Mouse (Mus musculus) adrenal gland, adult (tissue): Measurements from ENCODE around the gene Prdm5.

ENCODE experiments used
- DNase-seq, 2 experiments: peaks; one replicate each; pipeline ENCODE4 v3.0.0; 2022 to 2023; ENCODE audit warnings: low spot score in 1 of 2; ENCODE audit not compliant: inconsistent age in 2 of 2

Gene Prdm5

GRCm38 (mm10) chr6:65778861-65779688 lies at the start of gene Prdm5:
Prdm5 (plus strand) TSS chr6:65778988.
- peak; percentile 84 to 93 for DNase-seq

DNA sequence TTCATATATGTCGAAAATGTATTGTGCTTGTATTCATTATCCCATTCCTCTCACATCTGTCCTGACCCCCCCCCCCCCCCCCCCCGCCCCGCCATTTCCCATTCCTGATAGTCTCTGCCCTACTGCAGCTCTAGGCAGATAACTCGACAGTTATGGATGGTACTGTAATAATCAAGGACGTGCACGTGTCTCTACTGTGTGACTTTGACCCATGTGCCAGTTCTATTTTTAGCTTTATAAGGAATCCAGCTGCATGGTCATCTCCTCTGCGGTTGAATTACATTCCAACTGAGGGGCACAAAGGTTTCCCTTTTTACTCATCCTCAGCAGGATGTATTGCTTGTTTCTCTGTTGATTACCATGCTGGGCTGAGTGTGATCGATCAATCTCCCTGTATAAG lies 39.3 kb upstream of the Prdm5 start:
- DNase-seq = peak; percentile 20 to 70

GRCm38 (mm10) chr6:65743144-65743870 lies 35.5 kb upstream of the Prdm5 start:
- peak in 1 of 2 experiments; percentile 53 for DNase-seq

GRCm38 (mm10) chr6:65743871-65744202 lies 35.0 kb upstream of the Prdm5 start:
- DNase-seq = no peak

DNA sequence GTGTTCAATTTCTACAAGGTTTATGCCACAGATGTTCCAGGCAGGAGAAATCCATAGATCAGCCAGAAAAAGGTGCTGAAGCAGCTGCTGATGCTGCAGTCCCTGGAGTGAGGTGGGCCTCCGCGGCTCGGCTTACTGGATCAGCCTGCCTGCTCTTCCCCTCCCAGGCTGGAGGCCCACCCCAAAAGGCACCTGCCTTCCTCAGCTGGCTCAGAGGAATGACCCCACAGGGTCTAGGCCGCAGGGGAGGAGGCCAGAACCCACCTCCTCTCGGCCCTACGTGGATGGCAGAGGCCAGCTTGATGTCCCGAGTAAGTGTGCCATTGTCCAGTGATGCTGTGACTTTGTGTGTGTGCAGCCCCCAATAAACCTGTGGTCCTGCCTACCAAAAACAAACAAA lies 20.6 kb upstream of the Prdm5 start:
- DNase-seq = no peak

- no peak for DNase-seq
These were observed 19.6 kb upstream of the Prdm5 start for GRCm38 (mm10) chr6:65759174-65759573.

- DNase-seq = peak in 1 of 2 experiments; percentile 55
These were observed 18.7 kb upstream of the Prdm5 start for GRCm38 (mm10) chr6:65760073-65760472.

GRCm38 (mm10) chr6:65764459-65764858 lies 14.3 kb upstream of the Prdm5 start:
- no peak for DNase-seq

DNA sequence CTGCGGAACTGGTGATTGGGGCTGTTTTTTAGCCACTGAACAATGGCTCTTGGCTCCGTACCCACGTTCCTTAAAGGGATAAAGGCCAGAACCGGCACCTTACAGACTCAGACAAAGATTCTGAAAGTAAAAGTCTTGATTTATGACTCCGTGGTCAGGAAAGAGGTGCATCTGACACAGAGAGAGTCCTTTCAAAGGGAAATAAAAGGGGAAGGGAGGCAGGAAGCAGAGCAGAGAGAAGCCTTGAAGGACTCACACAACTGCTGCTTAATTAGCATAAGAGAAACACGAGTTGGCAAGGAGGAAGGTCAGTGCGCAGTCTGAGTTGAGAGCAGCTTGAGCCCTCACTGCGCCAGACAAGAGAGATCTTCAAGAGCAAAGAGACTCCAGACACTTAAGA lies 13.7 kb upstream of the Prdm5 start:
- peak; percentile 70 to 91 for DNase-seq

DNA sequence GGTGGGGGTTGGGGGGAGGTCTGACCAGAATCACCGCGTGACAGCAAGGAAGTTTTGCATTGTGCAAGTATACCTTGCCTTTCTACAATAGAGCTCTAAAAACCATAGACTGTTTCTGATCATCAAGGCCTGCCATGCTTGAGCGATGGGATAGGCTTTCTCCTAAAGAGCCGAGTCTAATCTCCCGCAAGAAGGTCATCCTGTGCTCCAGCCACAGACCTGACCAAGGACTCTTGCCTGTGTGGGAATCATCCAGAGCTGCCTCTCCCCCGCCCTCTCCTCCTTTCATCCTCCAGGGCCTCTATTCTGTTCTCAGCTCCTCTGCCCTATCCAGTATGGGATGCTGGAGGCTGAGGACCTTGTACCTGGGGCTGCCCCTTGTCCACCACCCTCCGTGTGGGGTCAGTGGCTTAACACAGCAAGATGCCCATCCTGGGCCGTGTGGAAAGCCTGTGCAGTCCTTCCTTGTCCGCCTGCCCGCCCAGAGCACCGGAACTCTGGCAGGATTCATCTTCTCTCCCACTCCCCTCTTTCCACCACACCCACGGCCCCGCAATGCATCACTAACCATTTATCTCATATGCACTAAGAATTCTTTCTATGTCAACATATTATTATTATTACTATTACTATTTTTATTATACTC lies 12.9 kb upstream of the Prdm5 start:
- DNase-seq = peak; percentile 53 to 78

GRCm38 (mm10) chr6:65767911-65768310 lies 10.9 kb upstream of the Prdm5 start:
- DNase-seq = no peak

DNA sequence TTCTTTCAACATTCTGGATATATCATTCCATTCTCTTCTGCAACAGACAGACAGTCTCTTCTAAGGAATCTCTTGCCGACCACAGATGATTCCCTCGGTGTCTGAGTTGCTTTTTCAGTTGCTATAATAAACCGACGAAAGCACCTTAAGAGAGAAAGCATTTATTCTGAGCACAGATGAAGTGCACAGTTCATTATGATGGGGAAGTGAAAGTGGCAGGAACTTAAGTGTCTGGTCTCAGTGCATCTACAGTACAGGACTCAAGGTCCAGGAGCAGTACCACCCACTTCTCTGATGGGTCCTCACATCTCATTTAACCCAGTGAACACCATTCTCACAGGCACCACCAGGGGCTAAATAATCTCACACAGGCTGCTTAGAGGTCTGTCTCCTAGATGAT lies 5.2 kb upstream of the Prdm5 start:
- DNase-seq = no peak

DNA sequence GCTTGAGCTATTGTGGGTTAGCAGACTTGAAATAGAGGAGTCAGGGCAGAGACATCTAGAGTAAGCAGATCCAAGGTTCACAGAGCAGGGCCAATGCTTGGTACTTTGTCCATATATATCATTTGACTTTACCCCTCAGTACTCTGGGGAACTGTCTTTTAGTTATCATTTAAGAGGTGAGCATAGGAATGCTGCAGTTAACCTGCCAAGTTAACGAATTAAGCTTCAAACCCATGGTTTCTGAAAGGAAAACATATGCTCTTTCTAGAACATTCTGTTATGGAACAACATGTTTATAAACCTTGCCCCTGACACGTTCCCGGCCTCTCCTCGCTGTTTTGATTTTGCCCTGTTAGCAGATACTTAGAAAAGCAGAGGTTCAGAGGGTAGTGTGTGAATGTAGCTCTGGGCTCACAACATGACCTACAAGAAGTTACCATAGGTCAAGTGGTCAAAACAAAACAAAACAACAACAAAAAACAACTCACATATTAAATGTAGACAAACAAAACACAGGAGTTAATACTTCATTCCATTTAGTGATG lies 973 bp downstream of the Prdm5 start:
- DNase-seq = no peak

DNA sequence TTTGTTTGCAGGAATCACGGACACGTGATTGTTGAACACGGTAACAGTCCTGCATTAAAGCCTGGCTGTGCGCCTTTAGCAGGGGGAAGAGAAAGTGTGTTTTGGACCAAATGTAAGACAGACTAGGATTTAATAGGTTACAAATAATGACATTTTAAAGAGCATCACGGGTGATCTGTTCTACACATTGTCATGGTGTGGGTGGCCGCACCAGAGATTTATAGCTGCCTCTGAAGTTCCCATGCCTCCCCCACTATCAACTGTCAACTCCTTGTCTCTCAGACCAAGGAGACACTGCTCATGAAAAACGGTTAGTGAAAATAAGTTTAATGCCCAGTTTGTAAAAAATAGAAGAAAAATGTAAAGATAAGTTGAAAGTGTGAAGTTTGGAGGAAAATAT lies 2.7 kb downstream of the Prdm5 start:
- no peak for DNase-seq

GRCm38 (mm10) chr6:65783670-65784069 lies 4.9 kb downstream of the Prdm5 start:
- no peak for DNase-seq

GRCm38 (mm10) chr6:65792923-65793322 lies 14.1 kb downstream of the Prdm5 start:
- no peak for DNase-seq

GRCm38 (mm10) chr6:65796552-65796951 lies 17.8 kb downstream of the Prdm5 start:
- DNase-seq = no peak

DNA sequence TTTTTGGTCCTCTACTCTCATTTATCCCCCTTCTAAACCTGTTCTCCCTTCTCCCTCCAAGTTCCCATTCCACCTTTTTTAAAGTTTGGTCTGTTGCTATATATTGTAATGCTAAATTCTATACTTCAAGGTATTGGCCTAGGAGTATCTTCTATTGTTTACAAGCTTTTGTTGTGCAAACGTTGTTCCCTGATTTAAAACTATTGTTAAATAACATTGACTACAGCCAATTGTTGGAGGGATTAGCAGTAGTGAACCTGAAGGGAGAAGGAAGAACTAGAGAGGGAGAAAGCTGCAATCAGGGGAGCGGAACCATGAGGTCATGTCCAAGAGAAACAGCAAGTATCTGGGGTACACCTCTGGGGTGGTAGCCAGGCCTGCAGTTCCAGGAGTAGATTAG lies 18.5 kb downstream of the Prdm5 start:
- DNase-seq = no peak

- DNase-seq = no peak
These were observed 19.6 kb downstream of the Prdm5 start for GRCm38 (mm10) chr6:65798390-65798789.

GRCm38 (mm10) chr6:65811685-65812084 lies 32.9 kb downstream of the Prdm5 start:
- DNase-seq = no peak

- DNase-seq = no peak
These were observed 39.4 kb downstream of the Prdm5 start for GRCm38 (mm10) chr6:65818039-65818747.
